Mouse (Mus musculus): Measurements from ENCODE around the gene Prpf6. TPM values are rescaled to one million over a fixed set of nuclear protein-coding genes. Genes with fewer than 3 reads are reported as not detected.

The Prpf6 gene
- total RNA-seq, 1 experiment from 2014 or later: 96.6 TPM

- no peak for ATAC-seq (replicated peaks; ENCODE audit: insufficient number of reproducible peaks, low FRiP score, low TSS enrichment, poor library complexity, severe bottlenecking)
Observed at GRCm38 (mm10) chr2:181646626-181647472, 55.2 kb downstream of the Prpf6 start.

DNA sequence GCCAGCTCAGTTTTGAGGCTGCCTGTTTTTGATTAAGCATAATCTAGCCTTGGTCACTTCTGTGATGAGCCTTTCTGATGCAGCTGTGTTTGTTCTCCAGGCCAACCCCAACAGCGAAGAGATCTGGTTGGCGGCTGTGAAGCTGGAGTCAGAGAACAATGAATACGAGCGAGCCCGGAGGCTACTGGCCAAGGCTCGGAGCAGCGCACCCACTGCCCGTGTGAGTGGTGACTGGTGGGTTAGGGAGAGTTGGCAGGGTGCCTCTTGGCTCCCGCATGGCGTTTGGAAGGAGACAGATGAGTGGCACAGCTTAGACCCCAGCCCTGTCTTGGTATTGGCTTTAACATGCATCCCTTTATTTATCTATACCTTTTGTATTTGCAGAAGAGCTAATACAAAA lies 57.3 kb downstream of the Prpf6 start:
- no peak for ATAC-seq (replicated peaks; ENCODE audit: insufficient number of reproducible peaks, low FRiP score, low TSS enrichment, poor library complexity, severe bottlenecking)

- ATAC-seq (replicated peaks; ENCODE audit: insufficient number of reproducible peaks, low FRiP score, low TSS enrichment, poor library complexity, severe bottlenecking): no peak
Observed at GRCm38 (mm10) chr2:181653065-181653464, 61.4 kb downstream of the Prpf6 start.

DNA sequence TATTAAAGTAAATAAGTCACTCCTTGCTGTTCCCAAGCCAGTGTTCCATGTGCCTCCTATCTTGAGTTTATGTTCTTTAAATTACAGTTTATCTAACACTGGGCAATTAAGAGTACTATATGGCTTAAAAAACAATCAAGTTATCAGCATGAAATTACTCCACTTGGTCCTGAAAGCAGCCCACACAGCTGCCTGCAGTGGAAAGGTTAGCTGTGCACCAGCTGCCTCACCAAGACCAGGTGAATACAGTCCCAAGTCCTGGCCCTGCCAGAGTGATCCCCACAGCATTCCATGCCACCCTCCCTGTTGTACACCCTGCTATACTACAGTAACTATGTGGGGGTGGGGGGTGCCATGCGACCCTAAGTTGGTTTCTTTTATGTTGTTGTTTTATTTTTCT lies 61.9 kb downstream of the Prpf6 start:
- no peak for ATAC-seq (replicated peaks; ENCODE audit: insufficient number of reproducible peaks, low FRiP score, low TSS enrichment, poor library complexity, severe bottlenecking)

DNA sequence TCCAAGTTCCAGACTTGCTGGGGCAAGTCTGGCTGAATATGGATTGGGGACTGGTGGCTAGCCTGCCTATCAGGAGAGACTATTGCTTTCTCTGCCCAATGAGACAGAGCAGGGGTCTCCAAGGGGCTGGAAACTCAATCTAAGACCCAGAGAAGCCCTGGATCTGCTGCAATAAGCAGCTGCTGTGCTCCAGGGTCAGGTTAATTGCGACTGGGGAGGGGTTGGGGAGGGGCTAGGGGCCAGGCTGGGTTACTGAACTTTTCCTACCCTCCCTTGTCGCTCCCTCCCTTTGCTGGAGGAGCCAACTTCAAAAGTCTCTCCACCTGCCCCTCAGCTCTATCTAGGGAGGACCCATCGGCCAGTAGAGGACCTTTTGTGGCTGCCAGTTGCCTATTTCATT lies 65.1 kb downstream of the Prpf6 start, which contains the start of gene Gm29797:
TSS of gene Gm29797 (plus strand) at position 301 of the 400 bp plus-strand sequence.
- no peak for ATAC-seq (replicated peaks; ENCODE audit: insufficient number of reproducible peaks, low FRiP score, low TSS enrichment, poor library complexity, severe bottlenecking)

DNA sequence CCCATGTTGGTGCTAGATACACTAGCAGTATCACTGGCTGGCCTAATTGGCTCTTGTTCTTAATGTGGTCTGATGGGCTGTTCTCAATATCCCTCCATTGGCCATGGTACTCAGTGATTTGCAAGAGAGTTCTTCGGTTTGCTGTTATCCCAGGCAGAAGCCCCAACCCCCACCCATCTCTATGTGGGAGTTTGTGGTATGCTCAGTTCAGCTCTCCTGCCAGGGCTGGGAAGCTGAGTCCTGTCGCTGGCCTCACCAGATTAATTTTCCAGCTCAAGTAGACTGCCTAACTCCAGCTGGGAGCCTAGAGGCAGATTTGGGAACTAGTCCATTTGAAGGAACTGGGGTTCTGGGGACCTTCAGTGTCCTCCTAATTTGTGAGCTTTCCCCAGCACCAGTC lies 65.8 kb downstream of the Prpf6 start:
- ATAC-seq (replicated peaks; ENCODE audit: insufficient number of reproducible peaks, low FRiP score, low TSS enrichment, poor library complexity, severe bottlenecking): no peak

DNA sequence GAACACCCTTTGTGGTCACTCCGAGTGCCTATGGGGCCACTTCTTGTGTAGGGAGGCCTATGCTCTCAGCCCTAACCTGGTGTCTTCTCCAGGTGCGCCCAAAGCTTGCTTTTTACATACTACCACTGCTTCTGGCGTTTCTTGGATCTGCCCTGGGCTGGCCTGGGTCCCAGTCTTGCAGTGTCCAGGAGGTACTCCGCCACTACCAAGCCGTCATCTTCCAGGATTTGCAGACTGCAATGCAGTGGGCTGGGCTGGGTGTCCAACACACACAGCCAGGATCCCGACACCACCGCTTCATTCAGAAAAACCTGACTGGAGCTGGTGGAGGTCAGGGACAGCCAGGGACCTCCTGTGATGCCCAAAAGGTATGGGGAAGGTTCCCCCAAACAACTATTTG lies 66.9 kb downstream of the Prpf6 start:
- ATAC-seq (replicated peaks; ENCODE audit: insufficient number of reproducible peaks, low FRiP score, low TSS enrichment, poor library complexity, severe bottlenecking): no peak

GRCm38 (mm10) chr2:181658930-181659555 lies 67.4 kb downstream of the Prpf6 start:
- peak; percentile 25 for ATAC-seq (replicated peaks; ENCODE audit: insufficient number of reproducible peaks, low FRiP score, low TSS enrichment, poor library complexity, severe bottlenecking)

DNA sequence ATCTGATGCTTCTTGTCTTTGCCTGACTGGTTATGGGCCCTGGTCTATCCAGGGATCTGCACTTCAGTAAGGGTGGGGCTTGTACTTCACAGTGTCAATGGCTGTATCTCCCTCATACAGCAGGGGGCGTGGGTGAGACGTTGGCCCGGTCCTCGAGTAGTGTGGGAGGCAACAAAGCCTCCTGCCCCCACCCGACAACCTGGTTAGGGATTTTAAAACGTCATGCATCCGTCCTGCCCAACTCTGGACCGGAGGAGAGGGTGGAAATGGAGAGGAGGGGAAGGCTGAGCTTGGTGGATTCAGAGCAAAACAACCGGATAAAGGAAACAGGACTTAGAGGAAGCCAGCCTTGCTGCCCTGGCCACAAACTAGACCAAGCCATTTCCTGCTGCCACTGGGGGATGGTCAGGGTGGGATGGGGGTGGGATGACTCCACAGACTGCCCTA lies 68.0 kb downstream of the Prpf6 start:
- peak; percentile 85 for ATAC-seq (replicated peaks; ENCODE audit: insufficient number of reproducible peaks, low FRiP score, low TSS enrichment, poor library complexity, severe bottlenecking)

GRCm38 (mm10) chr2:181662620-181663297 lies 71.1 kb downstream of the Prpf6 start:
- ATAC-seq (replicated peaks; ENCODE audit: insufficient number of reproducible peaks, low FRiP score, low TSS enrichment, poor library complexity, severe bottlenecking): no peak

DNA sequence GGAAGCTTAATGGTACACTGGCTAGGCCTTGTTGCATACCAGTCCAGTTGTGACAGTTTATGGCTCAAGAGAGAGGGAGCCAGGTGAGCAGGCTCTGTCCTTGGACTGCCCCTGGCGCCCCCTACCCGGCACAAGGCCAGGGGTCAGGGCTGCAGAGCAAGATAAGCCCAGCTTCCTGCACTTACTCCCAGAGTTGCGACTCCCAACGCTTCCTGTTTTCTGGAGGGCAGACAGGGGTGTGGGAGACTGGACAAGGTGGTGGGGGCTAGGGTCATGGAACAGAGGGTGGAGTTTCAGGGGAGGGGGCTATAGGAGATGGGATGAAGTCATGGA lies 71.6 kb downstream of the Prpf6 start:
- no peak for ATAC-seq (replicated peaks; ENCODE audit: insufficient number of reproducible peaks, low FRiP score, low TSS enrichment, poor library complexity, severe bottlenecking)

DNA sequence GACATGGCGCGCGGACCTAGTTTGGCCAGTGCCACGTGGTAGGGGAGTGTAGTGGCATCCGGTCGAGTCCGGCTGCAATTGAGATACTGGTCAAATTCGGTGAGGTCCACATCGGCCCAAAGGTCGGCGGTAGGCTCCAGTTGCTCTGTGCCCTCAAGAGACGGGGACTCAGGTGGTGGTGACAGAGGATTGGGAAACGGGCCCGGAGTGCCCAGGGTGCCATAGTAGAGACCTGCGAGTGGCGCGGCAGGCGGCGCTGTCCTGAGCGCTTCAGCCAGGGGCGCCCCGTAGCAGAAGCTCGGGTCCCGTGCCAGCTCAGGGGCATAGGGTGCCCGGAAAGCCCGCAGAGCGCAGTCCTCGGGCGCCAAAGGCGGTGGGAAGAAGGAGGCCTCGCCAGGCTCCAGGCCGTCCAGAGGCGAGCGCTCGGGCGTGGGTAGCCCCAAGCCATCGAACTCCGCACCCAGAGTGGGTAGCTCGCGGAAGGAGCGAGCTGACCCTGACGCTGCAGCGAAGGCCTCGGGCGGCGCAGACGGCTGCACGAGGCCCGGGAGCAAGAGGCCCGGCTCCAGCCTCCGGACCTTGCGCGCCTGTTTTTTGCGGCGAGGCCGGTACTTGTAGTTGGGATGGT lies 78.7 kb downstream of the Prpf6 start:
- ATAC-seq (replicated peaks; ENCODE audit: insufficient number of reproducible peaks, low FRiP score, low TSS enrichment, poor library complexity, severe bottlenecking): peak; percentile 30; the same call in 1 of the 2 replicates

GRCm38 (mm10) chr2:181670913-181671311 lies 79.2 kb downstream of the Prpf6 start:
- ATAC-seq (replicated peaks; ENCODE audit: insufficient number of reproducible peaks, low FRiP score, low TSS enrichment, poor library complexity, severe bottlenecking): no peak

DNA sequence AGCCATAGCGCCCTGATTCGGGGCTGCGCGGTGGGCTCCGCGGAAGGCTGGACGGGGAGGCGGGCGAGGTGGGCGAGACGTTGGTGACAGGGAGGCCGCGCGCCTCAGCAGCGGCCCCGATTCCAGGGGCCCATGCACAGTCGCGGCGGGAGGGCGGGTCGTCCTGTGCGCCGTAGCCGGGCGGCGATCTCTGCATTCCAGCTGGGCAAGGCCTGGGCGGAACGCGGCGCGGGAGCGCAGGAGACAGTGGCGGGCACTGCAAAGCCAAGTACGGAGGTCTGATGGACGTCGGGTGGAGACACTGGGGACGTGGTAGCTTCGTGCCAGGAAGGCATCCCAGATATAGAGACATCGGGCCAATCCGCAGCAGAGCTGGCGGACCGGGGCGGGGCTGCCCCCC lies 79.7 kb downstream of the Prpf6 start, which contains the start of gene Sox18:
TSS of gene Sox18 (minus strand) at position 315 of the 400 bp plus-strand sequence.
- ATAC-seq (replicated peaks; ENCODE audit: insufficient number of reproducible peaks, low FRiP score, low TSS enrichment, poor library complexity, severe bottlenecking): no peak

DNA sequence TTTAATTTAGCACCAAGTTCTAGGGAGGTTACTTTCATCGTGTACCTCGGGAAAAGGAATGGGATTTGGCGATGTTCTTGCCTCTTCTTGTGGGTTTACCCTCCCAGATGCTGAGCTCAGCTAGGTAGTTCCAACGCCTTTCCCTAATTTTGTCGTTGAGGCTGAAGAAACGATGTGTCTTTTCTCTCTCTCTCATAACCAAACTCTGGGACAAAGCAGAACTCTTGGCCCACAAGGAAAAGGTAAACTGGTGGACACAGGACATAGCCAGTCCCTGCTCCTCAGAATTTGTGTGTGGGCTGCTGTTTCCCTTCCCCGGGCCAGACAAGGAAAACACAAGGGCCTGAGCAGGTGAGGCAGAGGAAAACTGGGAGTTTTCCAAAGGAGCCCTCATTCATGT lies 80.3 kb downstream of the Prpf6 start:
- ATAC-seq (replicated peaks; ENCODE audit: insufficient number of reproducible peaks, low FRiP score, low TSS enrichment, poor library complexity, severe bottlenecking): no peak

- no peak for ATAC-seq (replicated peaks; ENCODE audit: insufficient number of reproducible peaks, low FRiP score, low TSS enrichment, poor library complexity, severe bottlenecking)
Observed at GRCm38 (mm10) chr2:181673501-181673900, 81.8 kb downstream of the Prpf6 start.

DNA sequence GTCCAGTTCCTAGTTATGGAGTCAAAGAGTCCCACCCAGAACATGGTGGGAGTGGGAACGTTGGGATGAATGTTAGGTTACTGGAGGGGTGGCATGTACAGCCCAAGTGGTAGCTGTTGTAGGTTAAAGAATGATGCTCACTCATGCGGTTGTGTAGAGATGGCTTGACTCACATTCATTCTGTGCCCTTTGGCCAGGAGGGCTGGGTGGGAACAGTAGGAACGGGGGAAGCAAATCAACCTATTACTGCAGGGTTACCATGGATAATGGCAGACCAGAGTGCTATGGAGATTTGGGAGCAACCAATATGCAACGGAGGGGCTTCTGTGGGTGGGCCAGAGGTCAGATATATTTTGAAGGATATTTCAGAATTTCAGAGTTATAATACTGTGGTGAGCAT lies 83.3 kb downstream of the Prpf6 start:
- ATAC-seq (replicated peaks; ENCODE audit: insufficient number of reproducible peaks, low FRiP score, low TSS enrichment, poor library complexity, severe bottlenecking): no peak

DNA sequence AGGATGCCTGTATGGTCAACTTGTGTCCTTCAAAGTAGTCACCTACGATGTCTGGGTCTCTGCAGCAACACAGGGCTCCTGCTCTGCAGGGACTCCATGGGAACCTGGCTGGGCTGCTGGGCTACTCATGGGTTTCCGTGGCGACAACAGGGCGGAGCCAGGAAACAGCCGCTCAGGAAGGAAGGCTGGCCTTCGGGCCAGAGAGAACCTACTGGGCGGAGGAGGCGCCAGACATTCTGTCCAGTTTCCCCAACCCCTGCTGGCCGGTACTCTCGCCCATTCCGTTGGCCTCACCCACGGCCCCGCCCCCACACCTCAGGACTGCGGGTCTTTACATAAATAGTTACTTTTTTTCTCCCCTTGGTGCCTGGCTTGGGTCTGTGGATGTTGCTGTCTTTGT lies 83.8 kb downstream of the Prpf6 start:
- ATAC-seq (replicated peaks; ENCODE audit: insufficient number of reproducible peaks, low FRiP score, low TSS enrichment, poor library complexity, severe bottlenecking): 0 out of 2 replicates have a peak, but pooled peaks have one; percentile 11

GRCm38 (mm10) chr2:181676424-181676823 lies 84.8 kb downstream of the Prpf6 start:
- ATAC-seq (replicated peaks; ENCODE audit: insufficient number of reproducible peaks, low FRiP score, low TSS enrichment, poor library complexity, severe bottlenecking): no peak
